Comparison of ENCODE assay signal across 21 mouse cellular contexts in the genomic region with DNA sequence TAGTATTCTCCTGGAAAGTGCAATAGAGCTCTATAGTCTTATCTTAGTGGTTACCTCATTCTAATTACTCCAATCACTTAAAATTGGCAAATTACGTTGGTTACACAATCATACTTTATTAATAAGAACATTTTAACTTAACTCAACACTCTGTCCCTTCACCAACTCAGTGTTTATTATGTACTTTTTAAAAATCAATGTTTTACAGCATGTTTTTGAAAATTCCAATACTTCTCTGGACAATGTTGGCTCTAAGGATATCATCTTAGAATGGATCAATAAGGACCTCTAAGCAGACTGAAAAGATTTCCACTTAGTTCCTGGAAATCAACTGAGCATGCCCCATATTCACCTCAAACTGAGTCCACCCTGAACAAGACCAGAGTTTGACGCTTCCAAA. TPM values are rescaled to one million over a fixed set of nuclear protein-coding genes. Genes with fewer than 3 reads are reported as not detected.
A peak's percentile ranks its signal among the peaks of the same experiment; 100 is the strongest.
DNase-seq lines count a peak whose midpoint lies in the region; ATAC-seq and TF ChIP-seq lines count a peak whose summit lies in the region.
"Had no signal": no experiment of that assay in that cellular context is flagged by ENCODE, and none has a peak within 500 bp of the region (broad histone marks: within the 10 kb centered on the region; RNA-seq: fewer than 3 reads in every experiment).

No protein-coding gene starts in this region.

- H3K9me3 ChIP-seq in liver, embryonic 11.5 days (ENCODE audit: control insufficient read depth, low read length), result no peaks in the 10 kb centered on the region
- H3K9me3 ChIP-seq: G1E had no signal

- no peak overlapping the region for H3K4me2 ChIP-seq in liver, embryonic 11.5 days

- H3K36me3 ChIP-seq in kidney, adult 2 months (ENCODE audit: control insufficient read depth, insufficient read depth, low read length), result no peaks in the 10 kb centered on the region
- H3K36me3 ChIP-seq in liver, adult 2 months (ENCODE audit: control insufficient read depth, insufficient read depth, low read length), result peaks cover 14% of the 10 kb centered on the region
- H3K36me3 ChIP-seq in liver, embryonic 11.5 days (ENCODE audit: control insufficient read depth, insufficient read depth, low read length), result no peaks in the 10 kb centered on the region
- H3K36me3 ChIP-seq: G1E had no signal

- no peak for TF ChIP-seq CTCF in kidney, adult 2 months (conservative IDR thresholded peaks at IDR 0.05; ENCODE audit: insufficient read depth, insufficient read length, low read depth, low read length)
- no peak for TF ChIP-seq CTCF in liver, adult 2 months (IDR thresholded peaks at IDR 0.05; ENCODE audit: low read depth, low read length)

- no peak overlapping the region for H3K4me3 ChIP-seq in kidney, adult 2 months (ENCODE audit: insufficient read depth, low read depth, low read length)
- H3K4me3 ChIP-seq in liver, adult 2 months (ENCODE audit: insufficient read depth, low read depth, low read length), result no peak overlapping the region
- H3K4me3 ChIP-seq in liver, embryonic 11.5 days (ENCODE audit: low read depth, low read length), result no peak overlapping the region

- H3K27me3 ChIP-seq in kidney, adult 2 months (replicated peaks; ENCODE audit: control insufficient read depth, insufficient read depth, low read length), result no peaks in the 10 kb centered on the region
- no peaks in the 10 kb centered on the region for H3K27me3 ChIP-seq in liver, adult 2 months (ENCODE audit: control insufficient read depth, insufficient read depth, low read length)
- H3K27me3 ChIP-seq in liver, embryonic 11.5 days (replicated peaks; ENCODE audit: control insufficient read depth, insufficient read depth, low read length), result no peaks in the 10 kb centered on the region
- H3K27me3 ChIP-seq: CH12.LX, Patski had no signal

- DNase-seq in kidney, adult 2 months, result no peak
- no peak for DNase-seq in kidney, adult 8-10 months
- DNase-seq in liver, adult 2 months (ENCODE audit: extremely low read depth, low read depth, low spot score), result peak; percentile 95
- DNase-seq in liver, embryonic 11.5 days (ENCODE audit: low spot score), result no peak
- DNase-seq: adrenal gland, adult 2 months; adrenal gland, adult 8-10 months; adrenal gland, postnatal 10 days; adrenal gland, postnatal 14 days; adrenal gland, postnatal 25 days; adrenal gland, postnatal 36 days; B cell, adult 2 months; cerebellum, adult 11 months; cerebellum, adult 11-12 months; cerebellum, adult 18-20 months had no signal

- peaks cover 2% of the 10 kb centered on the region; the same call in 1 of the 2 replicates for H3K4me1 ChIP-seq in kidney, adult 2 months (ENCODE audit: control insufficient read depth, insufficient read depth, low read length)
- peaks cover 27% of the 10 kb centered on the region for H3K4me1 ChIP-seq in liver, adult 2 months (ENCODE audit: control insufficient read depth, insufficient read depth, low read length)
- no peaks in the 10 kb centered on the region for H3K4me1 ChIP-seq in liver, embryonic 11.5 days (replicated peaks; ENCODE audit: control insufficient read depth, insufficient read depth, low read length)

- peaks cover 11% of the 10 kb centered on the region; the same call in 1 of the 2 replicates for H3K79me2 ChIP-seq in liver, adult 2 months (ENCODE audit: control insufficient read depth, insufficient read depth, low read length)

- WGBS in kidney, adult 2 months, result 81% methylated on average over 2 of the region's 2 CpGs
- 27% methylated on average over 2 of the region's 2 CpGs for WGBS in liver, adult 2 months
- 76% methylated on average over 2 of the region's 2 CpGs for WGBS in liver, embryonic 11.5 days

- TF ChIP-seq POLR2A in kidney, adult 2 months (IDR thresholded peaks at IDR 0.05; ENCODE audit: low read depth, low read length), result no peak
- no peak for TF ChIP-seq POLR2A in liver, adult 2 months (IDR thresholded peaks at IDR 0.05; ENCODE audit: extremely low read depth, insufficient read depth, low read length)

- ATAC-seq in liver, embryonic 11.5 days (replicated peaks; ENCODE audit: low FRiP score), result no peak
- ATAC-seq: activated CD4-positive, CD25-positive, alpha-beta regulatory T cell, adult 4 months; CD4-positive, CD25-positive, alpha-beta regulatory T cell, adult 4 months; Patski had no signal

- H3K27ac ChIP-seq in kidney, adult 2 months (ENCODE audit: insufficient read depth, low read depth, low read length), result 0 out of 2 replicates have a peak overlapping the region, but pooled peaks have one; percentile 23
- H3K27ac ChIP-seq in liver, adult 2 months (replicated peaks; ENCODE audit: insufficient read depth, low read depth, low read length), result no peak overlapping the region
- H3K27ac ChIP-seq in liver, embryonic 11.5 days (ENCODE audit: low read depth, low read length), result no peak overlapping the region

- no peak overlapping the region for H3K9ac ChIP-seq in liver, adult 2 months (ENCODE audit: low read depth, low read length)
- H3K9ac ChIP-seq in liver, embryonic 11.5 days (ENCODE audit: low read depth, low read length), result no peak overlapping the region

RNA-seq across cellular contexts. Expression of a gene that starts 7.1 kb away (rescaled TPM):
- 47.7 and 54.3 TPM in 2 replicates for polyA plus RNA-seq in kidney, adult 2 months (2012; rRNA removed)
- total RNA-seq in liver, adult 2 months (2014; rRNA removed), result 104 and 121 TPM in 2 replicates
- polyA plus RNA-seq in liver, adult 2 months (2012; rRNA removed), result 57.1 and 58.8 TPM in 2 replicates
- polyA plus RNA-seq in liver, embryonic 11.5 days (2014; fragmentation: Nextera tagmentation; extraction: Ambion mirVana), result 0.61 and 0.64 TPM in 2 replicates
- total RNA-seq: ES-E14, G1E, MEL had no signal
- polyA plus RNA-seq: activated CD4-positive, CD25-positive, alpha-beta regulatory T cell, adult 4 months; adrenal gland, adult 2 months; CD4-positive, CD25-positive, alpha-beta regulatory T cell, adult 4 months; G1E; Patski had no signal

RNA-seq across cellular contexts. Expression of a gene that starts 59.1 kb away (rescaled TPM):
- polyA plus RNA-seq in kidney, adult 2 months (2012; rRNA removed), result 9.5 and 14.1 TPM in 2 replicates
- 7.3 and 9.4 TPM in 2 replicates for total RNA-seq in liver, adult 2 months (2014; rRNA removed)
- polyA plus RNA-seq in liver, adult 2 months (2012; rRNA removed), result 8.5 and 9.5 TPM in 2 replicates
- polyA plus RNA-seq in liver, embryonic 11.5 days (2014; fragmentation: Nextera tagmentation; extraction: Ambion mirVana), result 31.4 and 32.6 TPM in 2 replicates

Comparison
In these comparisons a context has a peak if more than half of its experiments do, and no peak if none do; other contexts are left out.
1. RNA of a gene that starts 7.1 kb away (polyA plus RNA-seq): 57.1 to 58.8 TPM in liver, adult 2 months and 47.7 to 54.3 TPM in kidney, adult 2 months; 0.61 to 0.64 TPM in liver, embryonic 11.5 days; every median in the first group is over 10 times any median in the second.